Mouse (Mus musculus) brown adipose tissue, adult 24 weeks (tissue): ENCODE data around the gene Pepd. TPM values are rescaled to one million over a fixed set of nuclear protein-coding genes. Genes with fewer than 3 reads are reported as not detected.

Experiments used
- H3K27ac ChIP-seq: fragments of 200-500 bp; replicated peaks from 2 replicates; pipeline ENCODE4 v1.5.1; 2012; ENCODE audit warnings: low read depth, mild to moderate bottlenecking, low read length
- H3K4me1 ChIP-seq: fragments of 200-500 bp; 2 replicates; pipeline ENCODE4 v1.6.1; 2012; ENCODE audit warnings: low read length, mixed read lengths; ENCODE audit not compliant: control insufficient read depth, insufficient read depth, insufficient read length
- H3K4me3 ChIP-seq: fragments of 200-500 bp; 2 replicates; pipeline ENCODE4 v1.5.1; 2012; ENCODE audit warnings: low read depth, mild to moderate bottlenecking, low read length, moderate library complexity; ENCODE audit not compliant: insufficient read depth
- polyA plus RNA-seq: library from polyadenylated mRNA; stranded (reverse); fragments of >200 nt; gene quantifications from 2 replicates; pipeline ENCODE4 v1.2.4, GENCODE M21; 2012; ENCODE audit not compliant: missing spikeins, insufficient read depth, insufficient read length

The Pepd gene
- polyA plus RNA-seq, 1 experiment: 103 TPM

- no peak overlapping the region for H3K4me3 ChIP-seq
- peak overlapping the region; percentile 13 for H3K27ac ChIP-seq
- H3K4me1 ChIP-seq: no peaks in the 10 kb centered on the region
Measured at GRCm38 (mm10) chr7:35064286-35065258, 152.4 kb downstream of the Pepd start.

- Histone ChIP-seq H3K27ac (peak overlapping the region; percentile 23; the same call in 1 of the 2 replicates), H3K4me3 (no peak overlapping the region), H3K4me1 (no peaks in the 10 kb centered on the region)
Measured at GRCm38 (mm10) chr7:35065958-35066357, 153.8 kb downstream of the Pepd start.

GRCm38 (mm10) chr7:35066640-35067212 lies 154.5 kb downstream of the Pepd start:
- Histone ChIP-seq H3K4me1 (no peaks in the 10 kb centered on the region), H3K4me3 (no peak overlapping the region), H3K27ac (peak overlapping the region; percentile 23; the same call in 1 of the 2 replicates)

GRCm38 (mm10) chr7:35076645-35077044 lies 164.5 kb downstream of the Pepd start:
- H3K4me3 ChIP-seq: no peak overlapping the region
- H3K4me1 ChIP-seq: no peaks in the 10 kb centered on the region; the same call in 1 of the 2 replicates
- 0 out of 2 replicates have a peak overlapping the region, but pooled peaks have one; percentile 44 for H3K27ac ChIP-seq

GRCm38 (mm10) chr7:35080843-35081338 lies 168.7 kb downstream of the Pepd start:
- Histone ChIP-seq H3K27ac (peak overlapping the region; percentile 88), H3K4me3 (peak overlapping the region; percentile 43), H3K4me1 (no peaks in the 10 kb centered on the region; the same call in 1 of the 2 replicates)

GRCm38 (mm10) chr7:35081406-35082104 lies 169.4 kb downstream of the Pepd start:
- H3K27ac ChIP-seq: peak overlapping the region; percentile 88
- peak overlapping the region; percentile 43 for H3K4me3 ChIP-seq
- H3K4me1 ChIP-seq: no peaks in the 10 kb centered on the region; the same call in 1 of the 2 replicates

- Histone ChIP-seq H3K4me1 (no peaks in the 10 kb centered on the region; the same call in 1 of the 2 replicates), H3K27ac (no peak overlapping the region), H3K4me3 (no peak overlapping the region)
Measured at GRCm38 (mm10) chr7:35084565-35085360, 172.6 kb downstream of the Pepd start.

GRCm38 (mm10) chr7:35086271-35086861 lies 174.2 kb downstream of the Pepd start:
- peak overlapping the region; percentile 43 for H3K4me3 ChIP-seq
- no peaks in the 10 kb centered on the region; the same call in 1 of the 2 replicates for H3K4me1 ChIP-seq
- no peak overlapping the region for H3K27ac ChIP-seq

- Histone ChIP-seq H3K27ac (no peak overlapping the region), H3K4me1 (no peaks in the 10 kb centered on the region), H3K4me3 (no peak overlapping the region)
Measured at GRCm38 (mm10) chr7:35090550-35090949, 178.4 kb downstream of the Pepd start.

Other genes starting within 250 kb of the Pepd start
- gene Chst8, start 99.7 kb upstream of the Pepd start, polyA plus RNA-seq: 2.0 TPM in 1 of 2 replicates, not detected in the other
- 45.5 and 53.7 TPM in 2 replicates for gene Cebpg, start 144.2 kb downstream of the Pepd start, polyA plus RNA-seq
- 427 and 435 TPM in 2 replicates for gene Cebpa, start 206.9 kb downstream of the Pepd start, polyA plus RNA-seq